Mouse (Mus musculus) E14TG2a.4 (cell line): ENCODE data around the gene Syt9.

Experiments
- H3K27me3 ChIP-seq: 2 replicates; pipeline ENCODE4 v1.6.1; 2014; ENCODE audit warnings: low read length, control low read depth; ENCODE audit not compliant: insufficient read depth
- H3K36me3 ChIP-seq: 2 replicates; pipeline ENCODE4 v1.6.1; 2014; ENCODE audit warnings: low read length, control low read depth; ENCODE audit not compliant: insufficient read depth
- H3K4me1 ChIP-seq: replicated peaks from 2 replicates; pipeline ENCODE4 v1.6.1; 2014; ENCODE audit warnings: low read depth, low read length, control low read depth
- H3K4me3 ChIP-seq: replicated peaks from 2 replicates; pipeline ENCODE4 v1.5.1; 2014; ENCODE audit warnings: mild to moderate bottlenecking, low read length
- H3K9me3 ChIP-seq: 2 replicates; pipeline ENCODE4 v1.6.1; 2014; ENCODE audit warnings: low read length, control low read depth
- CTCF ChIP-seq: conservative IDR thresholded peaks from 2 replicates; pipeline ENCODE4 v1.5.1; 2014; ENCODE audit warnings: low read length
- NANOG ChIP-seq: IDR thresholded peaks from 2 replicates; pipeline ENCODE4 v1.6.1; 2014; ENCODE audit warnings: borderline replicate concordance, low read length, mixed read lengths
- POU5F1 ChIP-seq: IDR thresholded peaks from 2 replicates; pipeline ENCODE4 v1.6.1; 2014; ENCODE audit warnings: low read length, borderline replicate concordance

Gene Syt9

GRCm38 (mm10) chr7:107437381-107437780 is 66.9 kb downstream of the Syt9 start:
- Histone ChIP-seq H3K9me3 (no peaks in the 10 kb centered on the region), H3K4me3 (no peak overlapping the region), H3K27me3 (no peaks in the 10 kb centered on the region), H3K4me1 (no peaks in the 10 kb centered on the region), H3K36me3 (peaks cover 34% of the 10 kb centered on the region)
- TF ChIP-seq NANOG = no peak
- no peak for TF ChIP-seq POU5F1
- no peak for TF ChIP-seq CTCF

GRCm38 (mm10) chr7:107444579-107444978 is 74.1 kb downstream of the Syt9 start:
- no peak overlapping the region for H3K4me3 ChIP-seq
- H3K36me3 ChIP-seq = peaks cover 13% of the 10 kb centered on the region; the same call in 1 of the 2 replicates
- peaks cover 3% of the 10 kb centered on the region for H3K9me3 ChIP-seq
- no peaks in the 10 kb centered on the region for H3K27me3 ChIP-seq
- H3K4me1 ChIP-seq = peaks cover 6% of the 10 kb centered on the region; the same call in 1 of the 2 replicates
- TF ChIP-seq CTCF (no peak), POU5F1 (no peak), NANOG (no peak)

GRCm38 (mm10) chr7:107454660-107455059 is 84.1 kb downstream of the Syt9 start:
- Histone ChIP-seq H3K4me3 (no peak overlapping the region), H3K9me3 (peaks cover 32% of the 10 kb centered on the region), H3K36me3 (0 out of 2 replicates have a peak, but pooled peaks cover 5% of the 10 kb centered on the region), H3K27me3 (no peaks in the 10 kb centered on the region), H3K4me1 (no peaks in the 10 kb centered on the region)
- TF ChIP-seq CTCF (no peak), POU5F1 (no peak), NANOG (no peak)

DNA sequence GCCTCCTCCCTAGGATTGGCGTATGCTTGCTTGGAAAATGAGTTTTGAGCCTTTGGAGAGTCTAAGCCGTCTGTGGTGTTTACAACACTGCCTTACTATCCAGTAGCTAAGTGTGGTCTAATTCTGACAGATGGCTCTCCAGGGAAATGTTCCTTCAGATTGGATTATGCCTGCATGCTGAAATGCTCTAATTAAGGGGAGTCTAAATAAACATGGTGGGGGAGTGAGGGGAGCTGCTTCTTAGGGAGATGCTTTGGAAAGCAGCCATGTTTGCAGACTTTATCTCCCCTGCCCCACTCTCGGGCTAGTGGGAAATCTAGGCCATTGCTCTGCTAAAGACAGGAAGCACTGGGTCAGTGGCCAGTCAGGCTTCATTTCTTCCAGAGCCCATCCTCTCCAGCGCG is 84.6 kb downstream of the Syt9 start:
- TF ChIP-seq POU5F1 (no peak), NANOG (no peak), CTCF (no peak)
- Histone ChIP-seq H3K36me3 (0 out of 2 replicates have a peak, but pooled peaks cover 5% of the 10 kb centered on the region), H3K4me1 (no peaks in the 10 kb centered on the region)

GRCm38 (mm10) chr7:107461167-107461566 is 90.6 kb downstream of the Syt9 start:
- no peak for TF ChIP-seq CTCF
- Histone ChIP-seq H3K9me3 (no peaks in the 10 kb centered on the region), H3K4me3 (no peak overlapping the region), H3K27me3 (no peaks in the 10 kb centered on the region), H3K4me1 (peaks cover 7% of the 10 kb centered on the region), H3K36me3 (peaks cover 4% of the 10 kb centered on the region; the same call in 1 of the 2 replicates)

More for the DNA sequence above, 84.6 kb downstream of the Syt9 start:
- Histone ChIP-seq H3K27me3 (no peaks in the 10 kb centered on the region), H3K4me3 (no peak overlapping the region), H3K9me3 (peaks cover 28% of the 10 kb centered on the region)

- no peaks in the 10 kb centered on the region for H3K9me3 ChIP-seq
- H3K27me3 ChIP-seq = no peaks in the 10 kb centered on the region
- TF ChIP-seq POU5F1 (no peak), CTCF (no peak), NANOG (no peak)
- H3K36me3 ChIP-seq = peaks cover 4% of the 10 kb centered on the region; the same call in 1 of the 2 replicates
- peaks cover 7% of the 10 kb centered on the region for H3K4me1 ChIP-seq
- H3K4me3 ChIP-seq = no peak overlapping the region
These were observed 91.3 kb downstream of the Syt9 start for GRCm38 (mm10) chr7:107461699-107462440.

- TF ChIP-seq POU5F1 = no peak
- TF ChIP-seq CTCF = no peak
- no peak for TF ChIP-seq NANOG
- Histone ChIP-seq H3K4me3 (no peak overlapping the region), H3K4me1 (peaks cover 7% of the 10 kb centered on the region), H3K27me3 (no peaks in the 10 kb centered on the region), H3K36me3 (peaks cover 4% of the 10 kb centered on the region; the same call in 1 of the 2 replicates), H3K9me3 (no peaks in the 10 kb centered on the region)
These were observed 92.4 kb downstream of the Syt9 start for GRCm38 (mm10) chr7:107462962-107463361.

- Histone ChIP-seq H3K4me3 (no peak overlapping the region), H3K4me1 (peaks cover 7% of the 10 kb centered on the region), H3K9me3 (no peaks in the 10 kb centered on the region), H3K27me3 (no peaks in the 10 kb centered on the region), H3K36me3 (peaks cover 4% of the 10 kb centered on the region; the same call in 1 of the 2 replicates)
- TF ChIP-seq NANOG = no peak
- TF ChIP-seq POU5F1 = no peak
- no peak for TF ChIP-seq CTCF
These were observed 94.6 kb downstream of the Syt9 start for GRCm38 (mm10) chr7:107465081-107465480.
